Mouse (Mus musculus): ENCODE data around the gene Klf12.
A peak's percentile ranks its signal among the peaks of the same experiment; 100 is the strongest.

The Klf12 gene

GRCm38 (mm10) chr14:100041823-100042222, 242.7 kb downstream of the Klf12 start:
- no peak for DNase-seq (ENCODE audit: low read depth)

DNA sequence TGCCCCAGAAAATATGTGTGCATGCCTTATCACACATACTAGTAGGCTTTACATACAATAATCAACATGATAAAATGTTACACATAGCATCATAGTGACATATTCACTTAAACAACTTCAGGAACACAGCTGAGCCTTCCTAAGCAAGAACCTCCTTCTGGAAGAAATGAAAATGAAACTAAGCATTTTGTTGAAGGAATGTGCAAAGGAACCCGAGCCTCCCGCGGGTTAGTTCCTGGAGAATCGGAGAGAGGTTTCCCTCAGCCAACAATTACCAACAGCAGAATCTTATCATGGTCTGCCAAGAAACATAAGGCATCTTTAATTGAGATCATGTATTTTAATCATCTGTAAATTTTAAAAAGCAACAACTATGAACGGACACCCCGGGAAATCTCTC, 257.8 kb downstream of the Klf12 start:
- no peak for DNase-seq (ENCODE audit: low read depth)

GRCm38 (mm10) chr14:100017219-100017618, 267.3 kb downstream of the Klf12 start:
- DNase-seq (ENCODE audit: low read depth): no peak

DNA sequence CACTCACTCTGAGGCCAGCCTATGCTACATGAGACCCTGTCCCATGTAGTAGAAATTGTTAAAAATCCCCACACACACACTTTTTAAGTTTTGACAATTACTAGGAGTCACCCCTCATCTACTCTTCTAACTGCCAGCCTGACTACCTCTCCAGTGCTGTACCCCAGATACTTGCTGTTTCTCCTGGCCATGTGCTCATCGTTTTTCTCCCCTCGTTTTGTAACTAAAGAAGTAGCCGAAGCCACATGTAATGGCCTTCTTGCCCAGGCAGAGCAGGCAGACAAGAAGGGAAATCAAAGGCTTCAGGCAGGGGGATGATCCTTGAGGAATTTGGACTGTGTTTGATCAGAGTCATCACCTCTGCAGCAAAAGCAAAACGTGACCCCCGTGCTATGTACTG, 274.0 kb downstream of the Klf12 start:
- no peak for DNase-seq (ENCODE audit: low read depth)

DNA sequence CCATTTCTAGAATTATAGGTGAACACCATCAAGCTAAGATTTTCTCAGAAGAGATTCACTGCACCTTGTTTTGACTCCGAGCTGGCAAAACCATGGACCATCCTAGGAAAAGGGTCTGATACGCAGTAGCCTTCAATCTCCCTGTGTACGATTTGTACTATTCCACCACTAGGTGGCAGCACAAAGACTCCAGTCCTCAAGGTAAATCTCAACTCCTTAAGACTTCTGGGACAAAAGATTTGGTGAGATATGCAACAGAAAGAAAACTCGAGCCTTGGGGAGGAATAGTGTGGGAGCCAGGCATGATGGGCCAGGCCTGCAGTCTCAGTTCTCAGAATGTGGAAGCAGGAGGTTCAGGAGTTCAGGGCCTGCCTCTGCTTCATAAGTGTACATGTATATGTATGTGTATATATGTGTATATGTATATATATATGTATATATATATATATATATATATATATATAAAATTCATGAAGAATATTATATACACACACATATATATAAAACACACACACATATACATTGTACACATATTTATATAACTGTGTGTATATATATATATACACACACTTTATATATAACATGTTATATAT, 274.6 kb downstream of the Klf12 start:
- DNase-seq (ENCODE audit: low read depth): peak; percentile 62

- no peak for DNase-seq (ENCODE audit: low read depth)
Observed at GRCm38 (mm10) chr14:99983510-99983909, 301.0 kb downstream of the Klf12 start.

DNA sequence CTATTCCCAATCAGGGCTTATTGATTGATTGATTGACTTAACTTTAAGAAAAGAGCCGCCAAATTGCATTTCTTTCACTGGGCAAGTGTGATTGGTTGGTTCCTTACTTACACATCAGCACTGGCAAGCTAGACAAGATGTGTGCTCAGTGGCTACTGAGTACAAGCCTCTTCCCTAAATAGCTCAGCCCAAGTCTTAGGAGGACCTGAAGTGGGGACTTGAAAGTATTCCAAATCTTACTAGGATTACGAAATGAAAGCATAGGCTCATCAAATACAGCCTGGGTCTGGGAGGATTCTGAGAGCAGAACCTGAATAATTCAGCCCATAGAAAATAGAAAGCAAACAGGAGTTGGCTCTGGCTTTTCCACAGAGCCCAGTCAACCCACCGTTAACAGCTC, 303.3 kb downstream of the Klf12 start:
- no peak for DNase-seq (ENCODE audit: low read depth)

DNA sequence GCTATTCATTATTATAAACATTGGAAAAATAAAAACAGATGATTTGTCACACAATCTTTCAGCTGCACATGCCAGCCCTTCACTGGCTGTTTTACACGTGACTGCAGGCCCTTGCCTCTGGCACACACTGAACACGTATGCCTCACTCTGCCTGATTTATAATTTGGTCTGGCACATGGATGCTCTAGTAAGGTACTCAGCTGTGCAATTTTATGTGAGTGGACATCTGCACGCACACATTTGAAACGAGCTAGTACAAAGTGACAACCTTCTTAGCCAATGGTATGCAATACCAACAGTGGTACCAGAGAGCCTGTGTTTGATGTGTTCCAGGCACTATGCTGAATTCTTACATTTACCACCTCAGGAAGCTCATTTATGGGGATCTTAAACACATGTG, 316.6 kb downstream of the Klf12 start:
- no peak for DNase-seq (ENCODE audit: low read depth)

DNA sequence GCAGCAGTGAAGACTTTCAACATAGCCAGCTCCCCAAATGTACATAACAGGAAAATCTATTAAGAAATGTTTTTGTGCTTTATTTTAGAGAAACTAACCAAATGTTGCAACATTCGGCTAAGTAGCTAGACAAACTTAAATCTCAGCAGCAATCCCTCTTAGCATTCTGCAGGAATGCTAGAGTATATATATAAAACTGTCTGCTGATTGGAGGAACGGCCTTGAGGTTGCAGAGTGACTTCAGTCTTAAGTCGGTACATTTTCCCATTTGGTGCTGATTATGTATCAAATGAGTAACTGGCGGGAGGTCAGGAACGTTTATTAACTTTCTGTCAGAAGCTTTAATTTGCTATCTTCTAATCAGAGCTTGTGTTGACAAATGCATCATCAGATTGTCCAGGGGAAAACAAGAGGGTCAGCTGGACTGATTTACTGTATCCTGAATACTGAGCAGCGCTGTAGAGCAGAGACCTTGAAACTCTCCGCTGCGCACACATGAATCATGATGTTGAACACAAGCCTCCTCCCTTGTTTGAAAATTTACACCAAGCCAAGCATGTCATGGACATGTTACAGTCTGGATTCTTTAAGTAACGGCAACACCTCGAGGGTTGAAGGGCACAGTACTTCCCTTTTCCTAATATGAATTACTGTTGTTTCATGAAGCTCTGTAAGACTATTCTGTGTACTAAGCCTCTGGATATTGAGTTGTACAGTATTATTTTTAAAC, 323.8 kb downstream of the Klf12 start:
- DNase-seq (ENCODE audit: low read depth): no peak

DNA sequence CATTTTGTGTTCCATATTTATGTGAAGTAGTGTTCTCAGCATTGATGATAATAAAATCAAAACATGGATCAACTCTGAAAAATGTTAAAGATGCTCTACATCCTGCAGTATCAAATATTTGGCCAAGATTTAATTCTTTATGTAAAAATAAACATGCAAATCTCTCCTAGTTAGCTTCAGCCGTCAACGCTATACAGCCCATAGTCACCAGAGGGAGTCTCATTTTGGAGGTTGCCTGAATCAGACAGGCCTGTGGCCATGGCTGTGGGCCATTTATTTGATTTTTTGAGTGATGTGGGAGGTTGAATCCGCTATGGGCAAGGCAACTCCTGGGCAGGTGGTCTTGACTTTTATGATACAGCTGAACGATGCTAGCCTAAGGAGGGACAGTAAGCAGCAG, 329.3 kb downstream of the Klf12 start:
- no peak for DNase-seq (ENCODE audit: low read depth)

DNA sequence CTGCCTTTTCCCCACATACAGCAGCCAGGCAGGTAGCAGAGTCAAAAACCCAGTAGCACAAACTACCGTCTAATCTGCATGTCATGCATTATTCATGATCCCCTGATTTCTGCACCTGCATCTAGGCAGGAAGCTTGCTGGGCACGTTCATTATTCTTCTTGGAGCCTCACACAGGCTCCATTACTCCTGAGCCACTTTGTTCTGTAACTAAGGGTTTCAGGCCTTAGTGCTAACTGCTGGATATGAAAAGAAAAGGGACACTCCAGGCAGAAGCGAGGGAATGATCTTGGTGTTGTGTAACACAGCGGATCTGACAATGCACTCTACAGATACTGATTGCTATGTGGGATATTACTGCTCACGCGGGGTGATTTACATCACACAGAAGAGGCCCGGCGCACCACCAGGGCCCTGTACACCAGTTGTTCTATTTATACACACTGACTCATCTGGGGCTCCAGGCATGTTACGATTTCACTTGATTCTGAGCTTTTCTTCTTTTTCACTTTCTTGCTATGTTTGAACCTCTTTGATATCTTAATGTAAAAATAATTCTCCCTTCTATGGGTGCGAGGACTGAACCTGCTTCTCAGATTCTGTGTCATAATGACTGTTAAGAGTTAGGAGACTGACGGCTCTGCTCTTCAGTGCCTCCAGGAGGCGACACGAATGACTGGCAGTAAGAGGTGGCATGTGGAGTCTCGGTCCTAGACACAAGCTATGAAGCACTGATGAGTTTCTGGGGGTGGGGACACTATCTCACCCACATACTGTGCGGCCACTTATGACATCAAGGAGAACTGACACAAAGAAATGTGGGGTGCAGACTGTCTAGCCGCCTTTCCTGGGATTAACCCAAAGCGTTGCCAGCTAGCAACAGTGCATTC, 340.0 kb downstream of the Klf12 start:
- no peak for DNase-seq (ENCODE audit: low read depth)

- peak; percentile 47 for DNase-seq (ENCODE audit: low read depth)
Observed at GRCm38 (mm10) chr14:99943156-99943555, 341.3 kb downstream of the Klf12 start.

DNA sequence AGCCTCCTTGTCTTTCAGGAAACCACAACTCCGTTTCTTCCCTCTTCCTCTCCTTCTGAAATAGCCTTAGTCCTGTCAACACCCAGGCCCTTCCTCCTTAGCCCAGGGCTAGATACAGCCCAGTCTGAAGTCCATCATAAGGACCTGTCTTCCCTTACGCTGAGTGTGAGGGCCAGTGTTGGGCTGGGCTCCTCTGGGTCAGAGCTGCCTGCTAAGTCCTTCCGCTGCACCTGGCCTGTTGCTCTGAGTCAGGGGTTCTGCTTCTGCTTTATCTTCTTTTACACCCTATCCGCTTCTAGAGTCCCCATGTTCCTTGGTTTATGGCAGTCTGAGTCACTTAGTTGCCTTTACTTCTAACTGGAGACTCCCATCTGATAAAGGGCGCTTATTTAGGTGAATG, 351.0 kb downstream of the Klf12 start:
- peak; percentile 12 for DNase-seq (ENCODE audit: low read depth)

DNA sequence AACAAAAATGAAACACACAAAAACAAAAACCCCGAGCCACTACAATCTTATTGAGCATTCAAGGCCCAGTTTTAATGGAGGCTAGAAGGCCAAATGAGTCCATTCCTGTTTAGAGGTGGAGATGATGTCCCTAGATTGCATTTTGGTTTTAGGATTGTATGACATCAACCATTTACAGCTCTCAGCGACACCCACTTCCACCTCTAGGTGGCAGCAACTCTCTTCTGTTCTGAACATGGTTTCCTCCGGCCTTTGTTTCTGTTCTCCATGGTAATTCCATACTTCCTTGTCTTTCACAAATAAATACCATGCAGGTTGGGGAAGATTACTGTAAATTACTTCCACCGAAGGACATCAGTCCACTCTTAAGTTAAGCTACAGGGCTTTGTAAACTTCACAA, 352.6 kb downstream of the Klf12 start:
- DNase-seq (ENCODE audit: low read depth): peak; percentile 64

DNA sequence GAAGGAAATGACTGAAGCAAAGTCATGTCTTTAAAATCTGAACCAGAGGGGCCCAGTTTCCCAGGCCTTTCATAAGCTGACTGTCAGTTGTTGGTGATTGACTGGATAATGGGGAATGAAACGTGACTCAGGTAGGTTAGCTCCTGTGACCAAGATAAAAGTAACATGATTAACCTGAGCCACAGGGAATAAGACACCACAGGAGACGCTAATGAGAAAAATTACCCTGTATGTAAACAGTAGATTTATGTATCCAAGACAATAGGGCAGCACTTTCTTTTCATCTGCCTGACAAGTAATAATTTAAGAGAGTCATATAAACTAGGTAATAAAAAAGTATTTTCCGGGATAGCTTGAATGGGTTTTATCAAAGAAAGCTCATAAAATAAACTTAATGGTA, 372.6 kb downstream of the Klf12 start:
- no peak for DNase-seq (ENCODE audit: low read depth)

DNA sequence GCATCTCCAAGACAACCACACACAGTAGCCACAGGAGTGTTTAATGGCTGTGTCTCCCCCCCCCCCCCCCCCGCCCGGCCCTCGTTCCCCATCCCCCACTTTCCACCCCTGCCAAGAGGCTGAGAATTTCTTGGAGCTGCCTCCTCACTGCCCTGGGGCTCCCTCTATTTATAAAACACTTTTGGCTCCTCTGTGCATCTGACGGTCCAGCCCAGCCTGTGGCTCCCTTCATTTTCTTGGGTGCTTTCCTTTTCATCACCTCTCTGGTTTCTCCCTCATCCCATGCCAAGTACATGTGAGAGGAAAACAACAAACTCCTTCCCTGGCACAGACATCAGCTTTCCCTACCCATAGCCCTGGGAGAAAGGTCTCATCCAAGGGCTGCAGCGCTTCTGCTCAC, 373.6 kb downstream of the Klf12 start:
- no peak for DNase-seq (ENCODE audit: low read depth)

- no peak for DNase-seq (ENCODE audit: low read depth)
Observed at GRCm38 (mm10) chr14:99900902-99901301, 383.6 kb downstream of the Klf12 start.

DNA sequence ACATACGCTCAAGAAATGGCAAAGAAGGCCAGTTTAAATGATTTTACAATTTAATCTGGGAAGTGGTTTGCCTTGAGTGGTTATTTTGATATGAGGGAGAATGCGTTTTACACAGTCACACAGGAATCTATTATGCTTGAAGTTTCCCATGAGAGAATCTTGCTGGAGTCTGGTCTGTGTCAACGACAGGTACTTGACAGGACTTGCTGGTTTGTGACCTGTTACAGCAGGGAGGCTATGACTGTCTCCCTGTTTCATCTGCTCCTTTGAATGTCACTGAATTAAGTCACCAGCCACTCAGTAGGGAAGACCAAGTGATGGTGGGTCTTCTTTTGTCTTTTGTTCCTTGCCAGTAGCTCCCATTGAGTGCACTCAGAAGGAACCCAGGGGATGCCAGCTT, 385.6 kb downstream of the Klf12 start:
- DNase-seq (ENCODE audit: low read depth): no peak

DNA sequence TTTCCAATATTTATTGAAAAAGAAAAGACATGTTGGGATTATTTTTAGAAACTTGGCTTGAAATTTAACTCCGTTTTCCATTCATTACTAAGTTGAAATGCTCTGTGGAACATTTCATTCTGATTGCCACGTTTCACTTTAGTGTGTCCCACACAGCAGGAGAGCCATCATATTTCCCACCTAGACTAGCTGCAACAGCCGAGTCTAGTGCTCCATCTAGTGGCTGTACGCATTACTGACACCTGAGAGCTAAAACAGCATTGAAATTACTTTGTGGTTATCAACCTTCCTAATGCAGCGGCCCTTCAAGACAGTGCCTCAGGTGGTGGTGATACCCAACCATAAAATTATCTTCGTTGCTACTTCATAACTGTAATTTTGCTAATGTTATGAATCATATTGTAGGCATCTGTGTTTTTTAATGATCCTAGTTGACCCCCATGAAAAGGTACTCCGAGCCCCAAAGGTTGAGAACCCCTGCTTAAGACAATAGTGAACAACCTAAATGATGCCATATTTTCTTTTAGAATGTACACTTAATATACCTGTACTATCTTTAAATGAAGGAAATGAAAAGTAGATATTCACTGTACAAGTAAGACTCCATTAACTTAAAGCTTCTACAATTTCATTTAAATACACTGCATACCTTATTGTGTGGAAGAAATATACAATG, 389.6 kb downstream of the Klf12 start:
- peak; percentile 76 for DNase-seq (ENCODE audit: low read depth)

GRCm38 (mm10) chr14:99894062-99894461, 390.4 kb downstream of the Klf12 start:
- no peak for DNase-seq (ENCODE audit: low read depth)

GRCm38 (mm10) chr14:99886503-99886902, 398.0 kb downstream of the Klf12 start:
- no peak for DNase-seq (ENCODE audit: low read depth)

DNA sequence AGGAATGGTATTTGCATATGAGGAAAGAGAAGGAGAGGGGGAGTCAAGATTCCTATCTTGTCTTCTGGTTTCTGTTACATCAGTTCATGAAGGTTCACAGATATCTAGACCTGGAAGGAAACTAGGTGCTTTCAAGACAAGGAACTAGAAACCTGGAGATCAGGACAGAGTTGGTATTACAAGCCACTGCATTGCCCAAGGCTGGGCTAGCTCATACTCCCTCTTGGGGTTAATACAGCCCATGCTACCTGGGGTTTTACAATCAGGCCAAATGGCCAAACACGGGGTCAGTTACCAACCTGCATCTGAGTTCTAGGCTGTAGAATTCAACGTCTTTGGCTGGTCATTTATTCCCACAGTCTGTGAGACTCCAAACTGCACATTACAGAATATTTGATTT, 398.9 kb downstream of the Klf12 start:
- no peak for DNase-seq (ENCODE audit: low read depth)

GRCm38 (mm10) chr14:99885128-99885527, 399.4 kb downstream of the Klf12 start:
- DNase-seq (ENCODE audit: low read depth): no peak

Data from 416B (cell line).